Mouse (Mus musculus) cerebellum, postnatal 14 days (tissue): ENCODE results near the gene Gm3285.
A peak's percentile ranks its signal among the peaks of the same experiment; 100 is the strongest.

ENCODE experiments used
- DNase-seq, 2 experiments: peaks; one replicate each; pipeline ENCODE4 v3.0.0; 2021; ENCODE audit warnings: mixed read lengths in 2 of 2

The Gm3285 gene

DNA sequence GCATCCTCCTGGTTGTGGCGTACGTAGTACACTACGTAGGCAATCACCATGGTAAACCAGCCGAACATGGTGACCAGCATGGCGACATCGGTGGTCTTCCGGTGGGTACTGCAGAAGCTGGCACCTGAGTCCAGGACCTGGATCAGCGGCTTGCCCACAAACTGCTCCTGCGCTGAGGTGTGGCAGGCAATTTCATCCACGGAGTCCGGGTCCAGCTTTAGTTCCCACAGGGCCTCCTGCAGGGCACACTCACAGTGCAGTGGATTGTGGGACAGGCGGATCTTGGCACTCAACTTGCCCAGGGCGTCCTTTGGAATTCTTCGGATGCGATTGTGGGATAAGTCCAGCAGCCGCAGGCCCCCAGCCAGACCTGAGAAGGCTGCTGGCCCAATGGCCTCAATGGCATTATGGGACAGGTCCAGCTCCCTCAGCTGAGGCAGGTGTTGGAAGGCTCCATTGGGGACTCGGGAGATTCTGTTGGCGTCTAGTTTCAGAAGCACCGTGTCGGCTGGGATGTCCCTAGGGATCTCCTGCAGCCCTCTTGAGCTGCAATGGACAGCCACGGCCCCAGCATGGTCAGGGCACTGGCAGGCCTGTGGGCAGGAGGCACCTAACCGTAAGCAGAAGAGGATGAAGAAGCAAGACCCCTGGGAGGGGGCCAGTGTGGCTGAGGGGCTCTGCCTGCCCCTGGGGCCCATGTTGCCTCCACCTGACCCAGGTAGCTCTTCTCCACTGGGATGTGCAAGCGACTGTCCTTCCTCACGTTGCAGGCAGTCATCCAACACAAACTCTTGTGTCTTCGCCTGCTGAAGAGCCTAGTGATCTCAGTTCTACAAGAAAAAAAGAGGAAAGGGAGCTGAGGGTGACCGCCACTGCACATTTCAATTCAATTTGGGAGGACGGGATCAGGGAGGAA lies 39.4 kb downstream of the Gm3285 start:
- DNase-seq = peak; percentile 24 to 29

DNA sequence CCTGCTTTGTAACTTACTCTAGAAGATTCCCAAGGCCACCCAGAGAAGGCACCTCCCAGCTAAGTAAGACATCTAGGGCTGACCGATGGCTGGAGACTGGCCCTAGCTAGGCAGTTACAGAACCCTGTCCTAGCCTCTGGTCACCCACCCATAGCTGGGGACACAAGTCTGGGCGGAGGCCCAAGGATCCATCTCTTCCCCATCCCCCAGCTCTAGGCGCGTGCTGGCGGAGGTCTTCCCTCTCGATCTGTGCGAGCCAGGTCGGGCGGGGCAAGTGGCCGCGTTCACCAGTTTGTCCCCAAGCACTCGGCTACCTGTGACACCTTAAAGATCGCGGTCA lies 40.1 kb downstream of the Gm3285 start:
- DNase-seq = peak; percentile 74

- peak; percentile 84 to 87 for DNase-seq
Observed at GRCm38 (mm10) chr10:77902211-77902893, 40.6 kb downstream of the Gm3285 start, which contains the start of gene Lrrc3. Lrrc3 (minus strand) TSS chr10:77902536.

DNA sequence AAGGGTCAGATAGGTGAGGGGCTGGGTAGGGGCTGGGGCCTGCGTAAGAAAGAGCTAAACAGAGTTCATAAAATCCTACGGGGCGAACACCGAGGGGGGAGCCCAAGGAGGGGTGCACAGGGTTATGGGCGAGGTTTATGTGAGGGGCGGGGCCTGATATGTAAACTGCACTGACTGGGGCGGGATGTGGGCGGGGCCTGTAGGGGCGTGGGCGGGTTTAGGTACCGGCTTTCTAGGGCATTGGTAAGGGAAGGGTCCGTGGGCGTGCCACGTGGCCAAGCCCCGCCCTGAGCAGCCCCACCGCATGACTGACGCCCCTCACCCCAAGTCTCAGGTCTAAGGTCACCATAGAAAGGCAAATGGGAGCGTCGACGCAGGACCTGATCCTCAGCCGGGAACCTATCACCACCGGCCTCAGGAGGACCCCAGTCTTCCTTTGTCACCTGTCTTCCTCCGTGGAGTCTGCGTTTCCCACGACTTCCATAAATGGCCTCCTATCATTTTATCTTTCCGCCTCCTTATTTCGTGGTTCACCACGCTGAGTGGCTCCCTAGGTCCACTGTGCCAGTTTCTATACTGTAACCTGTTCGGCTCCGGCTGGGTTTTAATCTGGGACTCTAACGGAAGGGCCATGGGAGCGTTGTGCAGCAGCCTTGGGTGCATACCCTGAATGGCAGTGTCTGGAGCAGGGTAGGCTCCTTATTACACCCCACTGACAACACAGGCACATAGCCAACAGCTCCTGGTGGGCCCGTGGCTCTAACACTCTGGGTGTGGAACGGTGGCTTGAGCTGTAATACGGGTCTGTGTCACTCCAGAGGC lies 41.3 kb downstream of the Gm3285 start:
- peak; percentile 86 to 87 for DNase-seq
